Mouse (Mus musculus) liver, embryonic 14.5 days (tissue): Measurements from ENCODE around the gene Gm4969.

Experiments
- CTCF ChIP-seq: IDR thresholded peaks from 2 replicates; pipeline ENCODE4 v1.5.1; 2016; ENCODE audit warnings: antibody characterized with exemption, low read depth, control low read depth
- EP300 ChIP-seq: IDR thresholded peaks from 2 replicates; pipeline ENCODE4 v1.6.1; 2016; ENCODE audit warnings: antibody characterized with exemption, low read depth

GRCm38 (mm10) chr7:19077761-19078160, 40.4 kb downstream of the Gm4969 start:
- no peak for TF ChIP-seq CTCF
- TF ChIP-seq EP300: no peak
